Mouse (Mus musculus) MEL (cell line): ENCODE data around the gene Nsmce3. TPM values are rescaled to one million over a fixed set of nuclear protein-coding genes. Genes with fewer than 3 reads are reported as not detected.

ENCODE experiments used
- DNase-seq: peaks from one replicate; pipeline ENCODE4 v3.0.0; 2011; ENCODE audit warnings: low read depth, low spot score
- H3K27ac ChIP-seq: 2 replicates; pipeline ENCODE4 v1.5.1; 2012; ENCODE audit warnings: low read depth, mild to moderate bottlenecking, control low read depth, low read length, moderate library complexity; ENCODE audit not compliant: control insufficient read depth
- H3K27me3 ChIP-seq, 2 experiments: fragments of 150-350 bp in 1 of 2; sonication (generic) in 1 of 2; 2 replicates each; pipeline ENCODE4 v1.6.1; 2012; ENCODE audit warnings: low read length in 2 of 2, mild to moderate bottlenecking in 2 of 2, improper control_type of control experiment in 1 of 2, moderate library complexity in 1 of 2; ENCODE audit not compliant: insufficient read depth in 2 of 2, control insufficient read depth in 1 of 2
- H3K36me3 ChIP-seq, 2 experiments: 2 replicates each; pipeline ENCODE4 v1.6.1; 2012 to 2014; ENCODE audit warnings: low read length in 2 of 2, improper control_type of control experiment in 1 of 2, inconsistent platforms in 1 of 2, mild to moderate bottlenecking in 1 of 2; ENCODE audit not compliant: insufficient read depth in 2 of 2, control insufficient read depth in 1 of 2
- H3K4me1 ChIP-seq, 2 experiments: fragments of 150-350 bp in 1 of 2; sonication (generic) in 1 of 2; 2 replicates each; pipeline ENCODE4 v1.6.1; 2012; ENCODE audit warnings: low read length in 2 of 2, improper control_type of control experiment in 1 of 2, mild to moderate bottlenecking in 1 of 2; ENCODE audit not compliant: insufficient read depth in 2 of 2, control insufficient read depth in 1 of 2
- H3K4me3 ChIP-seq, 2 experiments: fragments of 150-350 bp in 1 of 2; sonication (generic) in 1 of 2; 2 replicates each; pipeline ENCODE4 v1.5.1; 2012; ENCODE audit warnings: low read depth in 2 of 2, low read length in 2 of 2, mild to moderate bottlenecking in 2 of 2, moderate library complexity in 2 of 2, control low read depth in 1 of 2, improper control_type of control experiment in 1 of 2; ENCODE audit not compliant: control insufficient read depth in 1 of 2, insufficient read depth in 1 of 2
- H3K79me2 ChIP-seq: 2 replicates; pipeline ENCODE4 v1.6.1; 2012; ENCODE audit warnings: mild to moderate bottlenecking, low read length, moderate library complexity; ENCODE audit not compliant: control insufficient read depth, poor library complexity, insufficient read depth
- H3K9ac ChIP-seq: 2 replicates; pipeline ENCODE4 v1.6.1; 2012; ENCODE audit warnings: low read depth, mild to moderate bottlenecking, control low read depth, low read length, moderate library complexity; ENCODE audit not compliant: control insufficient read depth, poor library complexity, severe bottlenecking
- H3K9me3 ChIP-seq: fragments of 150-350 bp; sonication (generic); replicated peaks from 2 replicates; pipeline ENCODE4 v1.6.1; 2012; ENCODE audit warnings: mild to moderate bottlenecking, low read length, improper control_type of control experiment, moderate library complexity; ENCODE audit not compliant: insufficient read depth
- BHLHE40 ChIP-seq: IDR thresholded peaks from 2 replicates; pipeline ENCODE4 v1.6.1; 2012; ENCODE audit warnings: low read depth, mild to moderate bottlenecking, inconsistent platforms, low read length, improper control_type of control experiment, borderline replicate concordance
- CHD1 ChIP-seq: IDR thresholded peaks from 2 replicates; pipeline ENCODE4 v1.6.1; 2012; ENCODE audit warnings: low read depth, mild to moderate bottlenecking, inconsistent platforms, low read length, improper control_type of control experiment
- CHD2 ChIP-seq: IDR thresholded peaks from 2 replicates; pipeline ENCODE4 v1.6.1; 2011; ENCODE audit warnings: low read length, improper control_type of control experiment
- E2F4 ChIP-seq: IDR thresholded peaks from 2 replicates; pipeline ENCODE4 v1.6.1; 2011; ENCODE audit warnings: low read depth, low read length, improper control_type of control experiment, borderline replicate concordance
- ETS1 ChIP-seq: IDR thresholded peaks from 2 replicates; pipeline ENCODE4 v1.6.1; 2012; ENCODE audit warnings: low read depth, mild to moderate bottlenecking, inconsistent platforms, low read length, improper control_type of control experiment, moderate library complexity
- HCFC1 ChIP-seq: IDR thresholded peaks from 2 replicates; pipeline ENCODE4 v1.6.1; 2012; ENCODE audit warnings: low read depth, mild to moderate bottlenecking, inconsistent platforms, low read length, improper control_type of control experiment, moderate library complexity
- JUND ChIP-seq: IDR thresholded peaks from 2 replicates; pipeline ENCODE4 v1.6.1; 2011; ENCODE audit warnings: low read depth, mild to moderate bottlenecking, improper control_type of control experiment, low read length
- MXI1 ChIP-seq: IDR thresholded peaks from 2 replicates; pipeline ENCODE4 v1.6.1; 2011; ENCODE audit warnings: mild to moderate bottlenecking, low read depth, low read length, improper control_type of control experiment
- MYB ChIP-seq: IDR thresholded peaks from 2 replicates; pipeline ENCODE4 v1.6.1; 2011; ENCODE audit warnings: mild to moderate bottlenecking, low read depth, low read length, improper control_type of control experiment
- MYC ChIP-seq: IDR thresholded peaks from 2 replicates; pipeline ENCODE4 v1.6.1; 2011; ENCODE audit warnings: low read depth, mild to moderate bottlenecking, low read length, improper control_type of control experiment, moderate library complexity
- NELFE ChIP-seq: IDR thresholded peaks from 2 replicates; pipeline ENCODE4 v1.6.1; 2011; ENCODE audit warnings: low read depth, low read length, improper control_type of control experiment
- POLR2A ChIP-seq, 2 experiments: IDR thresholded peaks; 2 replicates each; pipeline ENCODE4 v1.6.1; 2011 to 2012; ENCODE audit warnings: low read length in 2 of 2, mild to moderate bottlenecking in 2 of 2, control low read depth in 1 of 2, improper control_type of control experiment in 1 of 2, low read depth in 1 of 2, moderate library complexity in 1 of 2; ENCODE audit not compliant: control insufficient read depth in 1 of 2, insufficient read depth in 1 of 2, poor library complexity in 1 of 2
- RCOR1 ChIP-seq: IDR thresholded peaks from 2 replicates; pipeline ENCODE4 v1.6.1; 2012; ENCODE audit warnings: low read depth, mild to moderate bottlenecking, inconsistent platforms, low read length, improper control_type of control experiment
- TAL1 ChIP-seq: IDR thresholded peaks from 2 replicates; pipeline ENCODE4 v1.6.1; 2012; ENCODE audit warnings: mild to moderate bottlenecking, inconsistent platforms, low read length, moderate library complexity, mixed read lengths
- USF1 ChIP-seq: IDR thresholded peaks from 2 replicates; pipeline ENCODE4 v1.6.1; 2014; ENCODE audit warnings: low read depth, mild to moderate bottlenecking, inconsistent platforms, low read length, improper control_type of control experiment, moderate library complexity
- USF2 ChIP-seq, 2 experiments: IDR thresholded peaks; 2 replicates each; pipeline ENCODE4 v1.6.1; 2011 to 2012; ENCODE audit warnings: improper control_type of control experiment in 2 of 2, low read length in 2 of 2, borderline replicate concordance in 1 of 2, inconsistent platforms in 1 of 2, low read depth in 1 of 2, mild to moderate bottlenecking in 1 of 2; ENCODE audit not compliant: insufficient read depth in 1 of 2
- ZKSCAN1 ChIP-seq: IDR thresholded peaks from 2 replicates; pipeline ENCODE4 v1.6.1; 2012; ENCODE audit warnings: low read depth, mild to moderate bottlenecking, inconsistent platforms, low read length, improper control_type of control experiment, moderate library complexity
- ZNF384 ChIP-seq: IDR thresholded peaks from 2 replicates; pipeline ENCODE4 v1.6.1; 2012; ENCODE audit warnings: low read depth, mild to moderate bottlenecking, inconsistent platforms, low read length, improper control_type of control experiment
- polyA plus RNA-seq, 2 experiments: library from polyadenylated mRNA; stranded (reverse) in 1 of 2; unstranded in 1 of 2; fragments of >175 nt in 1 of 2; fragments of >200 nt in 1 of 2; gene quantifications; 2 replicates each; pipeline versions ENCODE4 v1.2.1 to v1.2.4; 2012; ENCODE audit warnings: low replicate concordance in 2 of 2, low read depth in 1 of 2; ENCODE audit not compliant: insufficient read length in 2 of 2, insufficient read depth in 1 of 2, missing spikeins in 1 of 2
- total RNA-seq: library from RNA; depleted of rRNA; stranded (reverse); fragments of 300-350 nt; gene quantifications from 2 replicates; pipeline ENCODE4 v1.2.3, GENCODE M21; 2012

Nsmce3 gene
- total and polyA plus RNA-seq, 3 experiments: 9.5 to 9.9 TPM; not detected in 1

DNA sequence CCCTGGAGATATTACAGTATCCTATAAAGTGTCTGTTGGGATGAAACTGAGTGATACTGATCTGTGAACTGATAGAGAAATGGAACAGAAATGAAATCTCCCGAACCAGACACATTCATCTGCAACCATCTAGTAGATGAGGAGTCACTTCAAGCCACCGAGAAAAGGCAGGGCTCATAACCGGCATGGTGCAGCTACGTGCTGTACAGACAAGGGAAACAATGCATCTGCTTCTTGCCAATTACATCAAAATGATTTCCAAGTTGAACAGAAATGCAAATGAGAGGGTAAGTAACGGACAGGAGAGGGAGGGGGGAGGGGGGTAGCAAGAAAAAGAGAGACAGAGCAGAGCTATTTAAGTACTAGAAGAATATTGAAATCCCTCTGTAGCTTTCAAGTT is 47.9 kb upstream of the Nsmce3 start:
- Histone ChIP-seq H3K27me3 (no peaks in the 10 kb centered on the region), H3K9me3 (no peaks in the 10 kb centered on the region), H3K36me3 (no peaks in the 10 kb centered on the region), H3K4me3 (no peak overlapping the region), H3K79me2 (no peaks in the 10 kb centered on the region), H3K9ac (no peak overlapping the region), H3K4me1 (no peaks in the 10 kb centered on the region)
- DNase-seq: no peak
- TF ChIP-seq NELFE (no peak), TAL1 (no peak), E2F4 (no peak), CHD2 (no peak), MYB (no peak)
- TF ChIP-seq, all 39 proteins: peak for 0
- H3K27ac ChIP-seq: no peak overlapping the region

DNA sequence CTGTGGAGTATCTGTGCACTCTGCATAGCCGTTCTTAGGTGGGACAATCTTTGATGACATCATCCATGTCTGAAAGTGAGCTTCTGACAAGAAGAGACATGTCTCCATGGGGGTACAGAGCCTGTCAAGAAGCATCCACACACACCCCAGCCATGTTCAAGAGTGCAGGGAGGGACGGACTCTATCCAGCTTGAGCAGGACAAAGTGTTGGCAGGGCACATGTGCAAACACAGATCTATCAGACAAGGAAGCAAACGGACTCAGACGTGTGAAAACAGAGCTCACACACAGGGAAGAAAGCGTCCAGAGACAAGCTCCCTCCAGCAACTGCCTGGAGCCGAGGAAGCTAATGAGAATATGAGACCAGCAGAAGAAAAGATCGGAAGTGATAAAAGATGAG is 43.9 kb upstream of the Nsmce3 start:
- Histone ChIP-seq H3K9me3 (no peaks in the 10 kb centered on the region), H3K4me3 (no peak overlapping the region), H3K27me3 (no peaks in the 10 kb centered on the region), H3K4me1 (no peaks in the 10 kb centered on the region), H3K79me2 (no peaks in the 10 kb centered on the region), H3K27ac (no peak overlapping the region), H3K36me3 (no peaks in the 10 kb centered on the region), H3K9ac (no peak overlapping the region)
- DNase-seq: no peak
- TF ChIP-seq ZNF384 (no peak), BHLHE40 (no peak), POLR2A (IDR thresholded peaks at IDR 0.05; ENCODE audit: control insufficient read depth in 1 of 2, insufficient read depth in 1 of 2, low read depth in 1 of 2, low read length in 2 of 2, poor library complexity in 1 of 2) (no peak), ZKSCAN1 (no peak), RCOR1 (no peak), NELFE (no peak), JUND (no peak), CHD1 (no peak), HCFC1 (no peak), MXI1 (no peak), ETS1 (no peak), USF1 (no peak), MYC (no peak), USF2 (IDR thresholded peaks at IDR 0.05; ENCODE audit: borderline replicate concordance in 1 of 2, insufficient read depth in 1 of 2, low read depth in 1 of 2, low read length in 2 of 2) (no peak)
